Mouse (Mus musculus): Measurements from ENCODE around the gene Ntsr2. TPM values are rescaled to one million over a fixed set of nuclear protein-coding genes. Genes with fewer than 3 reads are reported as not detected.

Gene Ntsr2
- polyA plus RNA-seq, 1 experiment from 2014 or later: 0.11 TPM

GRCm38 (mm10) chr12:16620230-16620629 is 33.0 kb upstream of the Ntsr2 start:
- no peaks in the 10 kb centered on the region for H3K36me3 ChIP-seq (ENCODE audit: control insufficient read depth, insufficient read depth, low read length)
- 66% methylated on average over 3 of the region's 3 CpGs for WGBS
- no peak for ATAC-seq (ENCODE audit: insufficient number of reproducible peaks, insufficient read depth, low FRiP score, low read depth)
- no peak overlapping the region for H3K9ac ChIP-seq (ENCODE audit: low read length)
- H3K4me1 ChIP-seq (ENCODE audit: control insufficient read depth in 2 of 2, insufficient read depth in 2 of 2, low read length in 2 of 2): peaks cover 15 to 21% of the 10 kb centered on the region in 2 experiments
- H3K27ac ChIP-seq (replicated peaks in 1 of 2; ENCODE audit: control insufficient read depth in 1 of 2, insufficient read depth in 1 of 2, low read depth in 2 of 2, low read length in 2 of 2): no peak overlapping the region
- no peak overlapping the region for H3K4me2 ChIP-seq (ENCODE audit: low read length)
- H3K4me3 ChIP-seq (ENCODE audit: control insufficient read depth in 1 of 2, insufficient read depth in 1 of 2, low read depth in 1 of 2, low read length in 2 of 2): no peak overlapping the region
- H3K9me3 ChIP-seq (ENCODE audit: control insufficient read depth, low read length): no peaks in the 10 kb centered on the region
- H3K27me3 ChIP-seq (ENCODE audit: control insufficient read depth, insufficient read depth, low read length): no peaks in the 10 kb centered on the region

- Histone ChIP-seq H3K4me3 (ENCODE audit: control insufficient read depth in 1 of 2, insufficient read depth in 1 of 2, low read depth in 1 of 2, low read length in 2 of 2) (no peak overlapping the region), H3K27me3 (ENCODE audit: control insufficient read depth, insufficient read depth, low read length) (no peaks in the 10 kb centered on the region), H3K36me3 (ENCODE audit: control insufficient read depth, insufficient read depth, low read length) (no peaks in the 10 kb centered on the region), H3K27ac (replicated peaks in 1 of 2; ENCODE audit: control insufficient read depth in 1 of 2, insufficient read depth in 1 of 2, low read depth in 2 of 2, low read length in 2 of 2) (no peak overlapping the region), H3K4me1 (ENCODE audit: control insufficient read depth in 2 of 2, insufficient read depth in 2 of 2, low read length in 2 of 2) (peaks cover 2 to 6% of the 10 kb centered on the region in 2 experiments; a peak in 2 of 4 replicates), H3K4me2 (ENCODE audit: low read length) (no peak overlapping the region), H3K9me3 (ENCODE audit: control insufficient read depth, low read length) (no peaks in the 10 kb centered on the region), H3K9ac (ENCODE audit: low read length) (no peak overlapping the region)
- WGBS: 51% methylated on average over 7 of the region's 7 CpGs
- no peak for ATAC-seq (ENCODE audit: insufficient number of reproducible peaks, insufficient read depth, low FRiP score, low read depth)
Measured at GRCm38 (mm10) chr12:16630152-16630865, 22.9 kb upstream of the Ntsr2 start.

- H3K4me3 ChIP-seq (ENCODE audit: control insufficient read depth in 1 of 2, insufficient read depth in 1 of 2, low read depth in 1 of 2, low read length in 2 of 2): no peak overlapping the region
- 95% methylated on average over 1 of the region's 1 CpGs for WGBS
- no peak for ATAC-seq (ENCODE audit: insufficient number of reproducible peaks, insufficient read depth, low FRiP score, low read depth)
- no peaks in the 10 kb centered on the region for H3K9me3 ChIP-seq (ENCODE audit: control insufficient read depth, low read length)
- no peak overlapping the region for H3K4me2 ChIP-seq (ENCODE audit: low read length)
- H3K9ac ChIP-seq (ENCODE audit: low read length): no peak overlapping the region
- H3K36me3 ChIP-seq (ENCODE audit: control insufficient read depth, insufficient read depth, low read length): no peaks in the 10 kb centered on the region
- H3K27ac ChIP-seq (replicated peaks in 1 of 2; ENCODE audit: control insufficient read depth in 1 of 2, insufficient read depth in 1 of 2, low read depth in 2 of 2, low read length in 2 of 2): no peak overlapping the region
- peaks cover 2 to 6% of the 10 kb centered on the region in 2 experiments; a peak in 2 of 4 replicates for H3K4me1 ChIP-seq (ENCODE audit: control insufficient read depth in 2 of 2, insufficient read depth in 2 of 2, low read length in 2 of 2)
- no peaks in the 10 kb centered on the region for H3K27me3 ChIP-seq (ENCODE audit: control insufficient read depth, insufficient read depth, low read length)
Measured at GRCm38 (mm10) chr12:16630866-16631185, 22.4 kb upstream of the Ntsr2 start.

- H3K36me3 ChIP-seq (ENCODE audit: control insufficient read depth, insufficient read depth, low read length): no peaks in the 10 kb centered on the region
- no peak overlapping the region for H3K4me3 ChIP-seq (ENCODE audit: control insufficient read depth in 1 of 2, insufficient read depth in 1 of 2, low read depth in 1 of 2, low read length in 2 of 2)
- peaks cover 2 to 6% of the 10 kb centered on the region in 2 experiments; a peak in 2 of 4 replicates for H3K4me1 ChIP-seq (ENCODE audit: control insufficient read depth in 2 of 2, insufficient read depth in 2 of 2, low read length in 2 of 2)
- no peak overlapping the region for H3K27ac ChIP-seq (replicated peaks in 1 of 2; ENCODE audit: control insufficient read depth in 1 of 2, insufficient read depth in 1 of 2, low read depth in 2 of 2, low read length in 2 of 2)
- no peaks in the 10 kb centered on the region for H3K9me3 ChIP-seq (ENCODE audit: control insufficient read depth, low read length)
- H3K4me2 ChIP-seq (ENCODE audit: low read length): no peak overlapping the region
- 74% methylated on average over 2 of the region's 2 CpGs for WGBS
- no peak overlapping the region for H3K9ac ChIP-seq (ENCODE audit: low read length)
- ATAC-seq (ENCODE audit: insufficient number of reproducible peaks, insufficient read depth, low FRiP score, low read depth): no peak
- H3K27me3 ChIP-seq (ENCODE audit: control insufficient read depth, insufficient read depth, low read length): no peaks in the 10 kb centered on the region
Measured at GRCm38 (mm10) chr12:16631423-16631822, 21.8 kb upstream of the Ntsr2 start.

GRCm38 (mm10) chr12:16633235-16633634 is 19.9 kb upstream of the Ntsr2 start:
- Histone ChIP-seq H3K9me3 (ENCODE audit: control insufficient read depth, low read length) (no peaks in the 10 kb centered on the region), H3K27ac (replicated peaks in 1 of 2; ENCODE audit: control insufficient read depth in 1 of 2, insufficient read depth in 1 of 2, low read depth in 2 of 2, low read length in 2 of 2) (no peak overlapping the region), H3K4me1 (ENCODE audit: control insufficient read depth in 2 of 2, insufficient read depth in 2 of 2, low read length in 2 of 2) (peaks cover 2 to 6% of the 10 kb centered on the region in 2 experiments; a peak in 2 of 4 replicates), H3K4me3 (ENCODE audit: control insufficient read depth in 1 of 2, insufficient read depth in 1 of 2, low read depth in 1 of 2, low read length in 2 of 2) (no peak overlapping the region), H3K27me3 (ENCODE audit: control insufficient read depth, insufficient read depth, low read length) (no peaks in the 10 kb centered on the region), H3K9ac (ENCODE audit: low read length) (no peak overlapping the region), H3K4me2 (ENCODE audit: low read length) (no peak overlapping the region), H3K36me3 (ENCODE audit: control insufficient read depth, insufficient read depth, low read length) (no peaks in the 10 kb centered on the region)
- ATAC-seq (ENCODE audit: insufficient number of reproducible peaks, insufficient read depth, low FRiP score, low read depth): no peak
- WGBS: 85% methylated on average over 6 of the region's 6 CpGs

GRCm38 (mm10) chr12:16634075-16634813 is 18.9 kb upstream of the Ntsr2 start:
- WGBS: 51% methylated on average over 14 of the region's 14 CpGs
- no peak overlapping the region for H3K9ac ChIP-seq (ENCODE audit: low read length)
- H3K4me1 ChIP-seq (ENCODE audit: control insufficient read depth in 2 of 2, insufficient read depth in 2 of 2, low read length in 2 of 2): peaks cover 5 to 12% of the 10 kb centered on the region in 2 experiments; a peak in 3 of 4 replicates
- H3K27ac ChIP-seq (replicated peaks in 1 of 2; ENCODE audit: control insufficient read depth in 1 of 2, insufficient read depth in 1 of 2, low read depth in 2 of 2, low read length in 2 of 2): no peak overlapping the region
- no peak overlapping the region for H3K4me3 ChIP-seq (ENCODE audit: control insufficient read depth in 1 of 2, insufficient read depth in 1 of 2, low read depth in 1 of 2, low read length in 2 of 2)
- no peak for ATAC-seq (ENCODE audit: insufficient number of reproducible peaks, insufficient read depth, low FRiP score, low read depth)
- no peaks in the 10 kb centered on the region for H3K9me3 ChIP-seq (ENCODE audit: control insufficient read depth, low read length)
- H3K4me2 ChIP-seq (ENCODE audit: low read length): no peak overlapping the region
- H3K36me3 ChIP-seq (ENCODE audit: control insufficient read depth, insufficient read depth, low read length): no peaks in the 10 kb centered on the region
- no peaks in the 10 kb centered on the region for H3K27me3 ChIP-seq (ENCODE audit: control insufficient read depth, insufficient read depth, low read length)

- no peaks in the 10 kb centered on the region for H3K9me3 ChIP-seq (ENCODE audit: control insufficient read depth, low read length)
- 55% methylated on average over 6 of the region's 6 CpGs for WGBS
- H3K27me3 ChIP-seq (ENCODE audit: control insufficient read depth, insufficient read depth, low read length): no peaks in the 10 kb centered on the region
- no peaks in the 10 kb centered on the region for H3K36me3 ChIP-seq (ENCODE audit: control insufficient read depth, insufficient read depth, low read length)
- peaks cover 5 to 6% of the 10 kb centered on the region in 2 experiments; a peak in 3 of 4 replicates for H3K4me1 ChIP-seq (ENCODE audit: control insufficient read depth in 2 of 2, insufficient read depth in 2 of 2, low read length in 2 of 2)
- H3K4me2 ChIP-seq (ENCODE audit: low read length): no peak overlapping the region
- ATAC-seq (ENCODE audit: insufficient number of reproducible peaks, insufficient read depth, low FRiP score, low read depth): no peak
- no peak overlapping the region for H3K27ac ChIP-seq (replicated peaks in 1 of 2; ENCODE audit: control insufficient read depth in 1 of 2, insufficient read depth in 1 of 2, low read depth in 2 of 2, low read length in 2 of 2)
- H3K4me3 ChIP-seq (ENCODE audit: control insufficient read depth in 1 of 2, insufficient read depth in 1 of 2, low read depth in 1 of 2, low read length in 2 of 2): no peak overlapping the region
- no peak overlapping the region for H3K9ac ChIP-seq (ENCODE audit: low read length)
Measured at GRCm38 (mm10) chr12:16635816-16636215, 17.4 kb upstream of the Ntsr2 start.
